Mouse (Mus musculus) midbrain, embryonic 16.5 days (tissue): ENCODE results near the gene Vipr1. TPM values are rescaled to one million over a fixed set of nuclear protein-coding genes. Genes with fewer than 3 reads are reported as not detected.

Source experiments
- ATAC-seq: fragments of 200-750 bp; cut with Nextera tagmentation; 2 replicates; pipeline ENCODE4 v1.8.0; 2017; ENCODE audit warnings: moderate TSS enrichment
- H3K27ac ChIP-seq: fragments of 300-500 bp; sonication (generic); 2 replicates; pipeline ENCODE4 v1.5.1; 2014; ENCODE audit warnings: mild to moderate bottlenecking, low read length, mixed read lengths
- H3K27me3 ChIP-seq: fragments of 300-500 bp; sonication (generic); 2 replicates; pipeline ENCODE4 v1.6.1; 2014; ENCODE audit warnings: low read depth, low read length, mixed read lengths; ENCODE audit not compliant: control insufficient read depth, insufficient read depth
- H3K36me3 ChIP-seq: fragments of 300-500 bp; sonication (generic); 2 replicates; pipeline ENCODE4 v1.6.1; 2014; ENCODE audit warnings: mild to moderate bottlenecking, low read length, moderate library complexity, mixed read lengths; ENCODE audit not compliant: control insufficient read depth, insufficient read depth
- H3K4me1 ChIP-seq: fragments of 300-500 bp; sonication (generic); 2 replicates; pipeline ENCODE4 v1.6.1; 2014; ENCODE audit warnings: mild to moderate bottlenecking, low read length, mixed read lengths; ENCODE audit not compliant: control insufficient read depth, insufficient read depth
- H3K4me2 ChIP-seq: fragments of 300-500 bp; sonication (generic); 2 replicates; pipeline ENCODE4 v1.6.1; 2014; ENCODE audit warnings: mild to moderate bottlenecking, low read length, mixed read lengths
- H3K4me3 ChIP-seq: fragments of 300-500 bp; sonication (generic); 2 replicates; pipeline ENCODE4 v1.5.1; 2014; ENCODE audit warnings: low read depth, mild to moderate bottlenecking, low read length, moderate library complexity, mixed read lengths
- H3K9ac ChIP-seq: fragments of 300-500 bp; sonication (generic); 2 replicates; pipeline ENCODE4 v1.6.1; 2014; ENCODE audit warnings: low read depth, low read length, mixed read lengths
- H3K9me3 ChIP-seq: fragments of 300-500 bp; sonication (generic); replicated peaks from 2 replicates; pipeline ENCODE4 v1.6.1; 2014; ENCODE audit warnings: mild to moderate bottlenecking, low read length, mixed read lengths; ENCODE audit not compliant: control insufficient read depth, poor library complexity, severe bottlenecking
- WGBS: fragments of 180-500 bp; shearing (Covaris S2); extraction: QIAGEN DNeasy Blood & Tissue Kit; methylation state at CpG from one replicate; pipeline ENCODE4 v1.1.7; 2014; 5-methylcytosine and 5-hydroxymethylcytosine counted together
- polyA plus RNA-seq: library from polyadenylated mRNA; unstranded; fragments of >200 nt; fragmentation: Nextera tagmentation; extraction: Ambion mirVana; gene quantifications from 2 replicates; pipeline ENCODE4 v1.2.1, GENCODE M21; 2015

Vipr1 gene
- polyA plus RNA-seq, 1 experiment from 2014 or later = 0.15 TPM

GRCm38 (mm10) chr9:121644855-121645254 lies 2.3 kb downstream of the Vipr1 start:
- no peak for ATAC-seq
- H3K4me3 ChIP-seq = no peak overlapping the region
- 83% methylated on average over 3 of the region's 3 CpGs for WGBS

GRCm38 (mm10) chr9:121647026-121647425 lies 4.5 kb downstream of the Vipr1 start:
- Histone ChIP-seq H3K27ac (no peak overlapping the region), H3K36me3 (no peaks in the 10 kb centered on the region), H3K4me2 (no peak overlapping the region), H3K4me1 (peaks cover 8% of the 10 kb centered on the region), H3K4me3 (no peak overlapping the region), H3K27me3 (peaks cover 14% of the 10 kb centered on the region), H3K9ac (no peak overlapping the region), H3K9me3 (no peaks in the 10 kb centered on the region)
- no peak for ATAC-seq
- 82% methylated on average over 7 of the region's 7 CpGs for WGBS

More at GRCm38 (mm10) chr9:121644855-121645254, 2.3 kb downstream of the Vipr1 start:
- Histone ChIP-seq H3K27ac (no peak overlapping the region), H3K36me3 (no peaks in the 10 kb centered on the region), H3K4me2 (no peak overlapping the region), H3K27me3 (peaks cover 28% of the 10 kb centered on the region), H3K4me1 (peaks cover 15% of the 10 kb centered on the region), H3K9me3 (no peaks in the 10 kb centered on the region), H3K9ac (no peak overlapping the region)

GRCm38 (mm10) chr9:121653668-121654067 lies 11.2 kb downstream of the Vipr1 start:
- Histone ChIP-seq H3K36me3 (no peaks in the 10 kb centered on the region), H3K9me3 (no peaks in the 10 kb centered on the region), H3K27ac (no peak overlapping the region), H3K9ac (no peak overlapping the region), H3K4me2 (no peak overlapping the region), H3K4me3 (no peak overlapping the region), H3K27me3 (no peaks in the 10 kb centered on the region), H3K4me1 (no peaks in the 10 kb centered on the region)
- no peak for ATAC-seq
- WGBS = 85% methylated on average over 10 of the region's 10 CpGs

GRCm38 (mm10) chr9:121656322-121656721 lies 13.8 kb downstream of the Vipr1 start:
- Histone ChIP-seq H3K4me1 (no peaks in the 10 kb centered on the region), H3K36me3 (no peaks in the 10 kb centered on the region), H3K9ac (no peak overlapping the region), H3K9me3 (no peaks in the 10 kb centered on the region), H3K27me3 (no peaks in the 10 kb centered on the region), H3K27ac (no peak overlapping the region), H3K4me3 (no peak overlapping the region), H3K4me2 (no peak overlapping the region)
- WGBS = 94% methylated on average over 5 of the region's 5 CpGs
- no peak for ATAC-seq

GRCm38 (mm10) chr9:121657143-121657542 lies 14.6 kb downstream of the Vipr1 start:
- H3K36me3 ChIP-seq = no peaks in the 10 kb centered on the region
- WGBS = 64% methylated on average over 13 of the region's 13 CpGs
- H3K27ac ChIP-seq = no peak overlapping the region
- H3K4me2 ChIP-seq = no peak overlapping the region
- no peaks in the 10 kb centered on the region for H3K9me3 ChIP-seq
- no peak overlapping the region for H3K9ac ChIP-seq
- H3K27me3 ChIP-seq = no peaks in the 10 kb centered on the region
- ATAC-seq = no peak
- no peak overlapping the region for H3K4me3 ChIP-seq
- no peaks in the 10 kb centered on the region for H3K4me1 ChIP-seq

GRCm38 (mm10) chr9:121658248-121658647 lies 15.7 kb downstream of the Vipr1 start:
- WGBS = 85% methylated on average over 7 of the region's 7 CpGs
- H3K4me3 ChIP-seq = no peak overlapping the region
- no peak overlapping the region for H3K9ac ChIP-seq
- no peaks in the 10 kb centered on the region for H3K9me3 ChIP-seq
- no peaks in the 10 kb centered on the region for H3K36me3 ChIP-seq
- ATAC-seq = no peak
- H3K4me1 ChIP-seq = no peaks in the 10 kb centered on the region
- H3K27ac ChIP-seq = no peak overlapping the region
- H3K4me2 ChIP-seq = no peak overlapping the region
- no peaks in the 10 kb centered on the region for H3K27me3 ChIP-seq

- H3K4me3 ChIP-seq = no peak overlapping the region
- 83% methylated on average over 7 of the region's 7 CpGs for WGBS
- no peaks in the 10 kb centered on the region for H3K27me3 ChIP-seq
- H3K27ac ChIP-seq = no peak overlapping the region
- no peaks in the 10 kb centered on the region for H3K9me3 ChIP-seq
- no peaks in the 10 kb centered on the region for H3K36me3 ChIP-seq
- no peak overlapping the region for H3K4me2 ChIP-seq
- no peak for ATAC-seq
- no peaks in the 10 kb centered on the region for H3K4me1 ChIP-seq
- no peak overlapping the region for H3K9ac ChIP-seq
These were observed 17.3 kb downstream of the Vipr1 start for GRCm38 (mm10) chr9:121659791-121660190.

GRCm38 (mm10) chr9:121663467-121663866 lies 21.0 kb downstream of the Vipr1 start:
- Histone ChIP-seq H3K4me2 (no peak overlapping the region), H3K4me1 (no peaks in the 10 kb centered on the region), H3K9ac (no peak overlapping the region), H3K9me3 (no peaks in the 10 kb centered on the region), H3K4me3 (no peak overlapping the region), H3K27ac (no peak overlapping the region), H3K27me3 (peaks cover under 1% of the 10 kb centered on the region), H3K36me3 (no peaks in the 10 kb centered on the region)
- ATAC-seq = no peak
- WGBS = 82% methylated on average over 6 of the region's 6 CpGs

GRCm38 (mm10) chr9:121664104-121664503 lies 21.6 kb downstream of the Vipr1 start:
- H3K36me3 ChIP-seq = no peaks in the 10 kb centered on the region
- H3K9me3 ChIP-seq = no peaks in the 10 kb centered on the region
- H3K4me2 ChIP-seq = no peak overlapping the region
- 86% methylated on average over 5 of the region's 5 CpGs for whole genome bisulfite sequencing
- ATAC-seq = no peak
- H3K27me3 ChIP-seq = peaks cover 3% of the 10 kb centered on the region
- H3K27ac ChIP-seq = no peak overlapping the region
- no peak overlapping the region for H3K9ac ChIP-seq
- H3K4me3 ChIP-seq = no peak overlapping the region
- H3K4me1 ChIP-seq = no peaks in the 10 kb centered on the region
